Mouse (Mus musculus) E14TG2a.4 (cell line): ENCODE data around the gene Slc4a10.

Experiments
- CTCF ChIP-seq: conservative IDR thresholded peaks from 2 replicates; pipeline ENCODE4 v1.5.1; 2014; ENCODE audit warnings: low read length
- NANOG ChIP-seq: IDR thresholded peaks from 2 replicates; pipeline ENCODE4 v1.6.1; 2014; ENCODE audit warnings: borderline replicate concordance, low read length, mixed read lengths
- POU5F1 ChIP-seq: IDR thresholded peaks from 2 replicates; pipeline ENCODE4 v1.6.1; 2014; ENCODE audit warnings: low read length, borderline replicate concordance

GRCm38 (mm10) chr2:62278779-62279178, 232.5 kb downstream of the Slc4a10 start:
- no peak for TF ChIP-seq CTCF
- no peak for TF ChIP-seq NANOG
- TF ChIP-seq POU5F1 = no peak
